Mouse (Mus musculus) cerebellum, adult 9-10 months (tissue): ENCODE data around the gene Hist2h4.
"Not testable (repeated sequence)": the region's sequence is repeated elsewhere in the genome, so short reads cannot be mapped to it uniquely, and the experiment has no call there.

Experiments used
- DNase-seq: peaks from one replicate; pipeline ENCODE4 v3.0.0; 2022

Hist2h4 gene

DNA sequence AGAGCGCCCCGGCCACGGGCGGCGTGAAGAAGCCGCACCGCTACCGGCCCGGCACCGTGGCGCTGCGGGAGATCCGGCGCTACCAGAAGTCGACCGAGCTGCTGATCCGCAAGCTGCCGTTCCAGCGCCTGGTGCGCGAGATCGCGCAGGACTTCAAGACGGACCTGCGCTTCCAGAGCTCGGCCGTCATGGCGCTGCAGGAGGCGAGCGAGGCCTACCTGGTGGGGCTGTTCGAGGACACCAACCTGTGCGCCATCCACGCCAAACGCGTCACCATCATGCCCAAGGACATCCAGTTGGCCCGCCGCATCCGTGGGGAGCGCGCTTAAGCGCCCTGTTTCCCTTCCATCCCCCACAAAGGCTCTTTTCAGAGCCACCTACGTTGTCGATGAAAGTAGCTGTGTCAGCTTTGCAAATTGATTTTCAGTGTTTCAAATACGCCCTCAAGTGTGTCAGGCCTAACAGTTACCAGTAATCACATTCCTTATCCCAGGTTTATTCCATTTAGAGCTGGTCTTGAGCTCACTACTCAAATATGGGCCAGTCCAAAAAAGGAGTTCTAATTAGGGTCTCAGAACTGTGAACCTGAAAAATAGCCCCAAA lies 5.8 kb upstream of the Hist2h4 start:
- not testable (repeated sequence) for DNase-seq

DNA sequence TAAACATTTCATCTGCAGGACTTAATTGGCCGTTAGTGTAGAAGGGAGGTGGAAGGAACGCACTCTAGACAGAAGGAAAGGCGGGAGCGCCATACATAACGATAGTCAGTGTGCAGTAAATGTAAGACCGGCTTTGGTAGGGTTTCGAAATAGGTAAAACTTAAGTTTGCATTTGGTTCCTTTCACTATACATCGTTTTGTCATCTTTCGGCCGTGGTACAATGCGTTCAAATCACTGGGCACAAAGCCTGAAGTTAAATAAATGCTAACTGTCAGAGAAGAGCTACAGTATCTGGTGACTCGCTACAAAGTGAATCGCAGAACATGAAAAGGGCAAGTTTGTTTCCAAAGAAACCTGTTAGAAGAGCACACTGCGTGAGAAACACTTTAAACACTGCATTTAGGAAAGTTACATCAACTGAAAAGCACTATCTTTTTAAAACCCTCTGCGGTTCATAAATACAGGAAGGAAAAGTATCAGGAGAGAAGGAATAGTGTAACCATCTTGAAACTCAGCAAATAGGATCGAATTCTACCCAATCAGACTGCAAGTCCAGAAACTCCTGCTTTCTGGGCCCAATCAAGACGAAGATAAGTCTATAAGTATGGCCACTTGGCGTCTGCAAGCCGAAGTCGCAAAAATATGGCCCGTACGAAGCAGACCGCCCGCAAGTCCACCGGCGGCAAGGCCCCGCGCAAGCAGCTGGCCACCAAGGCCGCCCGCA lies 5.1 kb upstream of the Hist2h4 start, which contains the start of gene Hist2h3b:
Hist2h3b (plus strand) TSS at position 604 of the 725 bp plus-strand sequence.
- peak; percentile 90 for DNase-seq

DNA sequence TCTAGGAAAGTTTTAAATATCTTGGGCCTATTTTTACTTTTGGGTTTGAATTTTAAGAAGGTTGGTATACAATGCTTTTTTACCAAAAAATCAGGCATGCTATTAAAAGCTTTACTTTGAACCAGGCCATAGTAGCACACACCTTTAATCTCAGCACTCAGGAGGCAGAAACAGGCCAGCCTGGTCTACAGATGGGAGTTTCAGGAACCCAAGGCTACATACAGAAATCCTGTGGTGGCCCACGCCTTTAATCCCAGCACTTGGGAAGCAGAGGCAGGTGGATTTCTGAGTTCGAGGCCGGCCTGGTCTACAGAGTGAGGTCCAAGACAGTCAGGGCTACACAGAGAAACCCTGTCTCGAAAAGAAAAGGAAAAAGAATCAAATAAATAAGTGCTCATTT lies 4.4 kb upstream of the Hist2h4 start:
- DNase-seq = no peak

DNA sequence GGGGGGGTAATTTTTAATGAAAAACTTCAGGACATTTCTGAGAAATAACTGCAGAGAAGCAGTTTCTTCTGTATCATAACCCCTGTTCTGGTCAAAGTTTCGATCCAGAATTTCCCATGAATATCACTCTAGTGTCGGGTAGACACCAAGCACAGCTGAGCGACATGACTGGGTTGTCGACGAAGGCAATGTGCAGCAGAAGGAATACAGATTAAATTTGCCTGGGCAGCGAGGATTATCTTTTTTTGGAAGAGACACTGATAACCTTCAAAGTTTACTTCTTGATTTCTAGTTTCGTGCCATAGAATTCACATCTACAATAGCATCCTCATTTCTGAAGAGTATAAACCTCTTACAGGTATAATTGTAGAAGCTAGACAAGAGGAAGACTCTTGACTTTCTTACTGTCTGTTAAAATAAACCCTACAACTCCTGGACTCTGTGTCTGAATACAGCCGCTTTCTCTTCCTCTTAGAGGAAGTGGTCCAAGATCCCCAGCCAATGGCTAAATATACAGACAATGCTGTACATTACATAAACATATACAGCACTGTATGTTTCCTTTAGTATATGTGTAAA lies 3.1 kb upstream of the Hist2h4 start:
- DNase-seq = peak; percentile 34

DNA sequence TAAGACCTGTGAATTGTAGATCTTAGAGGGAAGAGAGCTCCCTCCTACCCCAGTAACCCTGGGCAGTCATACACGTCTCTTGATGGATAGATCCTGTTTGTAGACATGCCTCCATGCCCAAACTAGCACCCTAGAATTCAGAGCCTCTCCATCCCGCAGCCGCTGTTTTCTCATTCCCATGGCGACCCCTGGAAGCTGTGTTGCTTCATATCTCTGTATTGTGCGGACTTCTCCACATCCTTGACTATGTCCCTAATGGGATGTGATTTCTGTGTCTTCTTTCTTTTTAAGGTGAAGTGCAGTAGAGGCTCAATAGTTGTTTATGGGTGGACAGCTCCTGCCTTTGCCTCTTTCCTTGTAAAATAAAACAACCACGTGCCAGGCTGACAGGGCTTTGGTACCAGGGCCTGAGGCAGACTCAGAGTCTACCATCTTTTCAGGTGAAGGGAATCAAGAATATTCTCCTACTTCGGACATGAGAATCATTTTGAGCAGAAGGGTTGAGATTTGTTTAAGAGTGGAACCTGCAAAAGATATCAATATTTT lies 1.4 kb upstream of the Hist2h4 start:
- DNase-seq = no peak

DNA sequence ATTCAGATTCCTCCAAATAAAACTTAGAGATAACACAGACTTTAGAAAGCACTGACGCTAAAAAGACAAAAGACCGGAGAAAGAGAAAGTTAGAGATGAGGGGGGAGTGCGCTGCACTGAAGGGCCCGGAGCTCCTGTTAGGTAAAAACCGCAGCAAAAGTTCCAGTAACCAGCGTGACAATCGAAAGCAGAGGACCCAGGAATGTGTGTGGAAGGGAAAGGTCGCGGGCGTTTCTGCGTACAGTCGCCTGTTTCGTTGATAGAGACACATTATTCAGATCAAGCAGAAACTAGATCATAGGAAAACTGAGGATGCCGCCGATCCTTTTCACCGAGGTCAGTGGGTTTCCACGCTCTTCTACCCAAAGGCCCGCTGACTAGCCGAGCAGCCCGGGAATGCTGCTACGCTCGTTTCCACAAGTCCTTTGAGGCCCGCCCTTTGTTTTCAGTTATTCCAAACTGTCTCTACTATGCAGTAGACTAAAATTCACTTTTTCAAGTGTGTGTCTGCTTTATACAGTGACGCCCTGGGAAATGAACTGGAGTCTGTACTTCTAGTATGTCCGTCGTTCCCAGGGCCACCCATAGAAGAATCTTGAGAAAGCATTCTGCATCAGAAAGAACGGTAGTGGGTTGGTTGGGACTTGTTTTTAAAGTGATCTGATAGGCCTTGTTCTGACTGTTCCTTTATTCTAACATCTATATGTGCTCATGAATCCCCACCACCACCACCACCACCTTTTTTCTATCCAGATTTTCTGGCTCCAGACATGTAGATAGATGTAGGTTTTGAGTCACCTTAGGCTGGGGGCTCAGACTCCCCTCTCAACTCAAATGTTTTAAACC lies 670 bp upstream of the Hist2h4 start:
- peak; percentile 63 for DNase-seq

DNA sequence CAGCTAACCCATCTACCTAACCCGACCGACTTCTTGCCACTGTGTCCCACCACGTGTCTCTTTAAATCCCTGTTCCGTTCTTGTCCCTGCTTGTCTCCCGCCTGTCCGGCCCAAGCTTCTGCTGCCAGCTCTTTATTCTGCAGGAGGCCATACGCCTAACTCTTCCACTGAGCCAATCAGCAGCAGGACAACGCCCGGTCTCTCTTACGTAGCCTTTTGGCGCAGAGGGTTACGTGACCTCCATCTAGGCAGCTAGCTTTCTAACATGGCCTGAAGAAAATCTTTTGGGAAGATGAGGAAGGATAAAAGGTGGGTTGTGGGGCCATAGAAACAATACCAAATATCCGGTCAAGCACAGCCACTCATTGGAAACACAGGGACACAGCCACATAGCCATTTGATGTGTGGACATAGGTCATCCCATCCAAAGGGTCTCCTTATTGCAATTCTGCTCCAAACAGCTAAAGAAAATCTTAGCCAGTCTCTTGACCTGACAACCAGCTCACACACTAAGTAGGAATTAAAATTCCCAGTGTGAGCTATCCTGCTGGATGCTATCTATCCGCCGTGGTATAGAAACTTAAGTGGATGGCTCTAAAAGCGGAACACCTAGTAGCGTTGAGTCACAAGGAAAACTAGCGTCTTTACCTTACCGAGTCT lies 765 bp downstream of the Hist2h4 start:
- peak; percentile 95 for DNase-seq

DNA sequence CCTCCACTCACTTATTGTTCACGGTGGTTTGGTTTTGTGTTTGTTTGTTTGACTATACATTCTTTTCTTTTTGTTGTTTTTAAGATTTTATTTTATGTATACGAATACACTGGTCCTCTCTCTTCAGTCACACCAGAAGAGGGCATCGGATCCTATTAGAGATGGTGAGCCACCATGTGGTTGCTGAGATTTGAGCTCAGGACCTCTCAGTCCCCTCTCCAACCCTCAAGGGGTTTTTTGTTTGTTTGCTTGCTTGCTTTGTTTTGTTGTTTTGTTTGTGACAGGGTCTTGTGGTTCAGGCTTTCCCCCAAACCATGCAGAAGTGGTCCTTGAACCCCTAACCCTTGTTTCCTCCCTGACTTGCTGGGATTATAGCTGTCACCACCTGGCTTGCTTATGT lies 1.5 kb downstream of the Hist2h4 start:
- DNase-seq = no peak

DNA sequence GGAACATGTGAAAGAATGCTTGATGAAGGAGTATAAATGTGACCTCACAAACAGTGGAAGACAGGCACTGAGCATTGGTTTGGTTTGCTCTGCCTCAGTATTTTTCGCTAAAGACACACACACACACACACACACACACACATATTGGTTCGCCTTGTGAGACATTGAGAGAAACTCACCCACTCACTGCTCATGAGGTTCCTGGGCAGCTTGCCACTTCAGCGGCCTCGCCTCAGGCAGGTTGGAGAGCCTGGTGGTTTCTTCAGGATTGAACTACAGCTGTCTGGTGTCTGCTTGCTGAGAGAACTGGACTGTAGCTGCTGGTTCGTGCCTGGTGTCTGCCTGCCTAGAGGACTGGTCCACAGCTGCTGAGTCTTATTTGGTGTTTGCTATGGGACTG lies 2.9 kb downstream of the Hist2h4 start:
- peak; percentile 47 for DNase-seq

DNA sequence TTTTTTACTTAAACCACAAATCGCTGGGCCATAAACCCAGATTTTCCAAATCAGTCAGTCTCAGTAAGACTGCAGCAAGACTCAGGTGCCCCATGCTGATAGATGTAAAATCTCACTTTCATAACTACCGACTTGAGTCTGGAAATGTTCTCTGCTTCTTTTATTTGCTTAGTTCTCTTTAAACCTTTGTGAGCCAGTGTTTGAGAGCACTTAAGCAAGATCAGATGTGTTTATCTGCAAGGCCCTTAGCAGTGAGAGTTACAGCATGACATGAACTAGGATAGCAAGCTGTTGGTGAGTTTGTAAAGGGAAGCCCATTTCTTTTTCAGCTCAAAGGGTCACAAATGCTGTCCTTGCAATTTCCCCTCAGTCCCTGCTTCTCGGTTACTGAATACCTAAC lies 5.9 kb downstream of the Hist2h4 start:
- DNase-seq = no peak

DNA sequence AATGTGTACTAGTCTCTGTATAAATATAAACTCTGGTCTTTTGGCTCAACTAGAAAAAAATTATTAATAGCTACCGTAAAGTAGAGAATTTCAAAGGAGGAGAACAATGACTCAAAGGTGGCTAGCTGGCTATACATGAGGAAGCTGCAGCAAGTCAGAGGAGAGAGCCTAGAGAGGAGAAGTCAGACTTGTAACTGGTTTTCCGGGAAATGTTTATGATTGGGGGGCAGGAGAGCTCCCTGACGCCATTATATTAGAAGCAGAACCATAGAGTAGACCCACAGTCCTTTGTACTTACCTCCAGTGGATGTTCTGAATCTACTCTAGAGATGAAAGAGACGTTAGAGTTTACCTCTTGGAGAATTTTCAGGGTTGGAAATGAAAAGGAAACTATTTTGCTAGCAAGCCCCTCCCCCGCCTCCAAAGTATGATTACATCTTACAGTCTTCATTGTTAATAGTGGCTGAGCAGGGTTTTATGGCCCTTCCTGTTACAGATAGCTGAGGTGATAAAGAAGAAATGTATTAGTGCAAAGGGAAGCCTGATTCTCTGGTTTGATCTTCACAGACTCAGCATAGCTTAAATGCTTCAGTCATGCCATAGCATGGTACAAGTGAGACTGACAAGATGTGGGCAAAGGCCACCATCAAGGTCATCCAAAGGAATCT lies 7.1 kb downstream of the Hist2h4 start:
- DNase-seq = no peak

DNA sequence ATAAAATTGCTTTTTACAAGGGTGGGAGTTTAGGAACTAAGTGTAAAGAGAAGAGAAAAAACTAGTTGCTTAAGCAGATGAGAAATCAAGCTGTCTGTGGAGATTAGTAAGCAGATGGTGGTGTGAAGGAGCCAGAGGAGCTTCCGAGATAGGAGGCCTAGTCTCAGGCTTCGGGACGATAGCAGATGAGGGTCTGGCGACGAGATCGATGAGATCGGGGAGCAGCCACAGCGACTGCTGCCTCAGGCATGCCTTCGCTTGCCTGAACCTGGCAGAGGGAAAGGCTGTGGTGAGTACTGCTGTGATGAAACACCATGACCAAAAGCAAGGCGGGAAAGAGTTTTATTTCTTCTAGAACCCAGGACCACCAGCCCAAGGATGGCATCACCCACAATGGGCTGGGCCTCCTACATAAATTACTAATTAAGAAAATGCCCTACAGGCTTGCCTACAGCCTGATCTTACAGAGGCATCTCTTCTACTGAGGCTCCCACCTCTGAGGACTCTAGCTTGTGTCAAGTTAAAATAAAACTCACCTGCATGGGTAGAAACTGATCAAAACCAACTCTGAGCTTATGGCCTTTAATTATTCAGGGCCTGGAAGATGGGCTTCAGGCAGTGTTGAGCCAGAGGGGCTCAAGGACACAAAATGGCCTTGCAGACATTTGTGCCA lies 8.3 kb downstream of the Hist2h4 start:
- DNase-seq = no peak

DNA sequence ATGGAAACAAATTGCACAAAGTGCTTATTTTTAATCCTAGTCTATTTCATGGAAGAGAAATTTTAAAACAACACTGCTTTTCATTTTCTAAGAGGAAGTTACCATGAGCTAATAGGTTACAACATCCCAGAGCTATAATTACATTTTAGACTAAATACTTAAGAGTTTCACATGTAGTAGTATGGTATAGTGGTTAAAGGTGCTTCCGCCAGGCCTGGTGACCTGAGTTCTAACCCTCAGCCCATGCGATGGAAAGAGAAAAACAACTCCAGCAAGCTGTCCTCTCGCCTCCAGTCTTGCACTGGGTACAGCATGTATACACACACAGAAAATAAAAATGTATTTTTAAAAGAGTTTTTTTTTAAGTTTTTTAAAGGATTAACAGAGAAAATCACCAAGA lies 11.3 kb downstream of the Hist2h4 start:
- DNase-seq = no peak

DNA sequence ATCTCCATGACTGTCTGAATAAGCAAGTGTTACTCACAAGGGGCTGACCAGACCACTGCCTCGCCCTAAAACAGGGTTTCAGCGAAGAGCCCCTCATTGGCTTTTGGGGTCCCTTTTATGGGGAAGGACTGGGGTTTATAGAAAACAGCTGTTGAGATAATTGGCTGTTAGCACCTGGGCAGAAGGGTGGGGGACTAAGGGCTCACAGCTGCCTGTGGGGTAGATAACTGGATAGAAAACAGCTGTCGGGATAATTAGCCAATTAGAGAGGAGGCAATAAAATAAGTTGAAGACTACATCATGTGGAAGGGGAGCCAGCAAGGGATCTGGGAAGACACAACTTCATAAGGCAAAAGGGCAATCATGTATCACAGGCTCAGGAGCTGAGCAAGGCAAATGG lies 12.2 kb downstream of the Hist2h4 start:
- DNase-seq = no peak

DNA sequence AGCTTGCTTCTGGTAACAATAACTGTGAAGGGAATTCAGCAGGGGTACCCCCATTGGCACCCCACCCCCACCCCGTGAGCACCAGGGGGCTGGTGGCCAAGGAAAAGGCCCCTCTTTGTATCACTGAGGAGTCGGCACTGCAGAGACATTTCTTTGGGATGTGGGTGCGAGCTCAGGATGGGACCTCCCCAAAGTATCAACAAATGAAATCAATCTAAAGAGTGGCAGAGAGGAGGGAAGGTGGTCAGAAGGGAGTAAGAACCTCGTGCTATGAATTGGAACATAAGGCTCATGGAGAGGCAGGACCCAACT lies 14.1 kb downstream of the Hist2h4 start:
- no peak for DNase-seq

DNA sequence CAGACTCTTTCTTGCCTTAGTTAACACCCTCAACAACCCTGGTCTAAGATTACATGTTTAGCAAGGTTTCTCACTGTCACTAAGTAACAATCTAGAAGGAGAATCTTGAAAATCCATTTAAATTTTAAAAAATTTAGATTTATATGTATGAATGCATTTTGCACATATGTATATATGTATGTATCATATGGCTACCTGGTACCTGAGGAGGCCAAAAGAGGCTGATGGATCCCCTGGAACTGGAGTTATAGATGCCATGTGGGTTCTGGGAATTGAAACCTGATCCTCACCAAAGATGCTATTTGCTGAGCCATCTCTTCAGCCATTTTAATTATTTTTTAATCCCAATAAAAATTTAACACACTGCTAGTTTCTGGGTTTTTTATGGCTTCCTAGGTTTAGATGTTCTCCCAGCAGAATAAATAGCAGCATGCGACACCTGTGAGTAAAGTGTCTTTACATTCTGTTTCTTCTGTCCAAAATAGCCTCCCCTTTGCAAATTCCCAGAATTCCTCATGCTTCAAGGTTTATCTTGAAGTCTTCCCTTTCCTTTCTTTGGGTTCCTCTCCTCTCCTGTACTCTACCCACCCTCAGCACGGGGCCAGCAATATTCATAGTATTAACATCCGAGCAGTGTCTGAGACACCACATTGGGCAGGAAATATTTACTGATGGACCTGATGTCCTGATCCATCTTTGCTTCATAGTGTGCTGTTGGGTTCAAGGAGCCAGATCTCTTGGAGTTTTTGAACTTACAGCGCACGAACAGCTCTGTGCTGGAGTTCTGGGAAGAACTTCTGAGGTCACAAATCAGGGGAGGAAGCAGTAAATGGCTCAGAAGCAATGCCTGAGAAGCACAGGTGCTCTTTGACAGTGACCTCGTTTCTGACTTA lies 14.7 kb downstream of the Hist2h4 start:
- DNase-seq = no peak

DNA sequence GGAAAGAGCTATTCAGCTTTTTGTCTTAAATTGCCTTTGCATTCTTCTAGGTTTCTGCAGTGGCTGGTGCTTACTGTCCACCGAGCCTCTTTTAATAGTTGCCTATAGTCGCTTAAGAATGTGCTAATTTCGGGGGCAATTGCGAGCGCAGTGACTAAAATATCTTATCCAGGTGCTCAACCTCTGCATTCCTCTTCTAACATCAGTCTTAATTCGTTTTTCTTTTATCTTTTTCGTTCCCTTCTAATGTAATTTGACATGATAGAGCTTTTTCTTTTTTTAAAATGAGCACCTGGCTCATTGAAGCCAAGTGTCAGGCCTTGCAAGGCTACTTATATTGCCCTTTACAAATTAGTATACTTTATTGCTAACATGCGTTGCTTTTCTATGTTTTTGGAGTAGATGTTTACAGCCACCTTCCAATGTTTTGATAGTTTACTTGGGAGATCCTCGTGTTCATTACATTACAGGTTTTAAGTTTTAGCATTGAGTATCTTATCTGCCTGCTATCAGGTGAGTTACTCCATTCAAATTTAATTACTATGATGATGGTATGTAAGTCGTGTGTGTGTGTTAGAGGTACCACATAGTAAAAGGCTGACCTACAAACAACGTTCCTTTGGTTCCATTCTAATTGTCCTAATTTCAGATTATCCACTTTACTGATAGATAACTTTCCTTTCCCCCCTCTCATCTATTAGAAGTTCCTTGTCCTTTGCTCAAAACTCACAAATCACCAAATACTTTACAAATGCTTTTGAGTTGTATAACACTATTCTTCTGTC lies 15.6 kb downstream of the Hist2h4 start:
- peak; percentile 59 for DNase-seq

DNA sequence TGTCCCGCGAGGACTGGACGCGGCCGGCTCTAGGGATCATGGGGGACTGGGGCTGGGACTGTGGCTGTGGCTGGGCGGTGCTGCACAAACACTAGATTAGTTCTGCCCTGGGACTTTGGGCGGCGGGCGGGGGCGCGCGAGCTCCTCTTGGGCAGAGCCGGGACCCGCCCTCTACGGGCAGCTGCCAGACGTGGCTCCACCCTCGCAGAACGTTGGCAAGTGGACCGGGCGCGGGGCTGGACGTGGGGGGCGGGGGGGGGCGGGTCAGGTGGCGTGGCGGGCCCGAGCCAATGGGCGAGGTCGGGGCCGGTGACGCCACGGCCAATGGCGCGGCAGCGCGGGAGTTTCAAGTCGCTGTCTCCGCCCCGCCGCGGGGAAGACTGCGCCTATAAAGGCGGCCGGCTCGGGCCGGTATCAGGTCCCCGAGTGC lies 16.7 kb downstream of the Hist2h4 start, which contains the start of gene Hist2h3c1:
Hist2h3c1 (plus strand) TSS at position 259 of the 430 bp plus-strand sequence.
- not testable (repeated sequence) for DNase-seq

DNA sequence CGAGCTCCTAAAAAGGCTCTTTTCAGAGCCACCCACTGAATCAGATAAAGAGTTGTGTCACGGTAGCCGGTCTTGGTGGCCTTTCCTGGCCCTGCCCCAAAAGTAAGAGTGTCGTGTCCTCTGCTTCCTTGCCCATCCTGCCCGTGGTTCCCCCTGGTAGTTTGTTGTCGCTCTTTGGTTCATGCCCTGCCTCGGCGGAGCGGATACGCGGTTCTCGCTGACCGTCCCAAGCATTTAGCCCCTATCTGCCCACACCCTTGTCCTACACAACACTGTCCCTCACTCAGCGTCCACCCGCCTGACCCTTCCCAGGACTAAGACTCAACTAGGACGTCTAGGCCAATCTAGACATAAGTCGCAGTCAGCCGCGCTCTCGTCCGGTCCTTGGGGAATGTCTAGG lies 17.1 kb downstream of the Hist2h4 start:
- DNase-seq = not testable (repeated sequence)
